Mouse (Mus musculus): ENCODE measurements around the gene Orc3.

GRCm38 (mm10) chr4:34637851-34638250 is 23.1 kb upstream of the Orc3 start:
- TF ChIP-seq CTCF (IDR thresholded peaks at IDR 0.05; ENCODE audit: insufficient read depth, low read length) (no peak), POLR2A (IDR thresholded peaks at IDR 0.05; ENCODE audit: borderline replicate concordance, extremely low read depth, low read depth, low read length) (no peak)
